Mouse (Mus musculus): ENCODE measurements around the gene Catsperg1. TPM values are rescaled to one million over a fixed set of nuclear protein-coding genes. Genes with fewer than 3 reads are reported as not detected.

Gene Catsperg1
- polyA plus RNA-seq (2012; ENCODE audit: low replicate concordance) = 0.35 and 0.64 TPM in 2 replicates

GRCm38 (mm10) chr7:29213675-29214082 lies at the start of gene Catsperg1:
Gene Catsperg1, minus strand, starts transcription at chr7:29214035.

DNA sequence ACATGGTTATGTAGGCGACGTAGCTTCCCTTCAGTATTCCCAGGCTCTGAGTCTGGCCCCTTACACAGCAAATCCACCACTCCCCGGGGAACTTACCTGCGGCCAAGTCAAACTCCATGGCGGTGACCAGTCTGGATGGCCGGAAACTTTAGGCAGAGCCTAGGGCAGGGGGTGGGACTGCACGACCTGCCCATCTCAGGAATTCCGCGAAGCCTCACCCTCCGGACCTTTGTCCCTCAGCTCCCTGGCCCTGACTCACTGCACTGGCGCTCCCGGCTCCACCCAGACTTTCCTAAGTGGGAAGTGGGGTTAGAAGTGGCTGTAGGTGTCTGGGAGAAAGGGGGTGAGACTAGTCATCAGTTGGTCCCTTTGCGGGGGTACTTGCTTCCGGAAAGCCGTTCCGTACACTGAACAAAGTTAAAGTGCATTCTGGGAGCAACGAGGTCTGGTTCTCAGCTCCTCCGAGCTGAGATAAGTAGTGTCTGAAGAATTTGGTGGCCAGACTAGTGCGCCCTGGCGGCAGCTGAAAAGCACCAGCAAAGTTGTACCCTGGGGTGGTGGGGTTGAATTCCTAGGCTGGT lies 34.5 kb upstream of the Catsperg1 start, which contains the start of gene 2200002D01Rik:
Gene 2200002D01Rik, minus strand, starts transcription at position 206 of the 581 bp plus-strand sequence.

GRCm38 (mm10) chr7:29238019-29238967 lies 24.5 kb upstream of the Catsperg1 start, which contains the start of gene Yif1b:
Gene Yif1b, plus strand, starts transcription at chr7:29238329.

GRCm38 (mm10) chr7:29232247-29233013 lies 18.6 kb upstream of the Catsperg1 start, which contains the start of gene Kcnk6:
Gene Kcnk6, minus strand, starts transcription at chr7:29232515.

DNA sequence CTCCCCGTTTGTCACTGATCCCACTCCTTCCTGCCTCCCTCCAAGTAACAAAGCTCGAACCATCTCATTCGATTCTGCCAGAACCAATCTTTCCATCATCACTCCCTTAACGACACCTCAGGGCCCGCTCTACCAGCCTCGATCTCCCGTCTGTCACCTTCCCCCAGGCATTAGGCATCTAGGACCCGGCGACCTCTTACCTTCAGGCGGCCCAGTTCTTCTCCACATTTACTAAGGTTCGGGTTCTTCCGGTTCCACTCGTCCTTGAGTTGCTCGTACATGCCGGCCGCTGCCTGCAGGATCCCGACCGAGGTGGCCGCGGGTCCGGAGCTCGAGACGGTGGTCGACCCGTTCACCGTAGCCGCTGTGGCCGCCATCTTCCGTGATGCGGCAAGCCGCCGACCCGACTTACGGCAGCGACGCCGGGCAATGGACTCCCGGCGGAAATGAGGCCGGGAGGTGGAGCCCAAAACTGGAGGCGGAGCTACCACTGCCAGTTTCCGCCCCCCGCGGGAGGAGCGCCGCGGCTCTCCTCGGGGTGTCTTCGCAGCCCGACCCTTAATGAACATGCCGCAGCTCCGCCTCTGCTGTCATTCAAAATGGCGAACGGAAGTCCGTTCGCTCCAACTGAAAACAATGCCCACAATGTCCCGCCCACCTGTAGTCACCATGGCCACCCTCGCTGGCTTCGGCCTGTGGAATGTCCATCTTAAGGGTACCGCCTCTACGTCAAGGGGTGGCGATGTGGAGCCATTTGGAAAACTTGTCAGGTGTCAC lies 33.6 kb downstream of the Catsperg1 start, which contains the start of gene Psmd8:
Gene Psmd8, minus strand, starts transcription at position 625 of the 777 bp plus-strand sequence.

GRCm38 (mm10) chr7:29170066-29170754 lies 43.6 kb downstream of the Catsperg1 start, which contains the start of the genes Ggn and Spred3:
Gene Ggn, plus strand, starts transcription at chr7:29170210.
Gene Spred3, minus strand, starts transcription at chr7:29170411.

GRCm38 (mm10) chr7:29155838-29156782 lies 57.7 kb downstream of the Catsperg1 start, which contains the start of gene Fam98c:
Gene Fam98c, minus strand, starts transcription at chr7:29156234.

GRCm38 (mm10) chr7:29134693-29135386 lies 79.0 kb downstream of the Catsperg1 start, which contains the start of gene Rasgrp4:
Gene Rasgrp4, plus strand, starts transcription at chr7:29134851.

Other genes with a start within 250 kb of the Catsperg1 start
- gene Eif3k, start 232.2 kb downstream of the Catsperg1 start, polyA plus RNA-seq (2012; ENCODE audit: low replicate concordance) = 58.3 and 170 TPM in 2 replicates
- gene Map4k1, start 232.0 kb downstream of the Catsperg1 start, polyA plus RNA-seq (2012; ENCODE audit: low replicate concordance) = 503 and 613 TPM in 2 replicates
- gene Ryr1, start 88.9 kb downstream of the Catsperg1 start, polyA plus RNA-seq (2012; ENCODE audit: low replicate concordance) = 0.59 and 0.78 TPM in 2 replicates
- 23.8 and 55.8 TPM in 2 replicates for gene Rasgrp4, start 79.2 kb downstream of the Catsperg1 start, polyA plus RNA-seq (2012; ENCODE audit: low replicate concordance)
- gene Fam98c, start 57.8 kb downstream of the Catsperg1 start, polyA plus RNA-seq (2012; ENCODE audit: low replicate concordance) = 42.3 and 45.1 TPM in 2 replicates
- gene Ggn, start 43.8 kb downstream of the Catsperg1 start, polyA plus RNA-seq (2012; ENCODE audit: low replicate concordance) = 0.52 and 1.4 TPM in 2 replicates
- 0.24 and 0.53 TPM in 2 replicates for gene Spred3, start 43.6 kb downstream of the Catsperg1 start, polyA plus RNA-seq (2012; ENCODE audit: low replicate concordance)
- 70.1 and 94.2 TPM in 2 replicates for gene Psmd8, start 33.3 kb downstream of the Catsperg1 start, polyA plus RNA-seq (2012; ENCODE audit: low replicate concordance)
- 11.8 and 18.6 TPM in 2 replicates for gene Kcnk6, start 18.5 kb upstream of the Catsperg1 start, polyA plus RNA-seq (2012; ENCODE audit: low replicate concordance)
- gene Yif1b, start 24.3 kb upstream of the Catsperg1 start, polyA plus RNA-seq (2012; ENCODE audit: low replicate concordance) = 80.7 and 105 TPM in 2 replicates
- 2.3 and 6.8 TPM in 2 replicates for gene 2200002D01Rik, start 34.4 kb upstream of the Catsperg1 start, polyA plus RNA-seq (2012; ENCODE audit: low replicate concordance)
- 79.8 and 260 TPM in 2 replicates for gene Spint2, start 67.9 kb upstream of the Catsperg1 start, polyA plus RNA-seq (2012; ENCODE audit: low replicate concordance)
- 11.8 and 41.5 TPM in 2 replicates for gene Ppp1r14a, start 75.3 kb upstream of the Catsperg1 start, polyA plus RNA-seq (2012; ENCODE audit: low replicate concordance)
- 0.45 and 0.54 TPM in 2 replicates for gene Dpf1, start 89.9 kb upstream of the Catsperg1 start, polyA plus RNA-seq (2012; ENCODE audit: low replicate concordance)

All from hematopoietic multipotent progenitor cell, adult 10-12 weeks (in vitro differentiated cells).